Mouse (Mus musculus): ENCODE data around the gene Mettl16.
"Not testable (repeated sequence)": the region's sequence is repeated elsewhere in the genome, so short reads cannot be mapped to it uniquely, and the experiment has no call there.

The Mettl16 gene

GRCm38 (mm10) chr11:74772386-74772785 is 1.8 kb downstream of the Mettl16 start:
- DNase-seq (ENCODE audit: low spot score in 2 of 2), result no peak

GRCm38 (mm10) chr11:74792874-74793273 is 22.2 kb downstream of the Mettl16 start:
- no peak for DNase-seq (ENCODE audit: low spot score in 2 of 2)

DNA sequence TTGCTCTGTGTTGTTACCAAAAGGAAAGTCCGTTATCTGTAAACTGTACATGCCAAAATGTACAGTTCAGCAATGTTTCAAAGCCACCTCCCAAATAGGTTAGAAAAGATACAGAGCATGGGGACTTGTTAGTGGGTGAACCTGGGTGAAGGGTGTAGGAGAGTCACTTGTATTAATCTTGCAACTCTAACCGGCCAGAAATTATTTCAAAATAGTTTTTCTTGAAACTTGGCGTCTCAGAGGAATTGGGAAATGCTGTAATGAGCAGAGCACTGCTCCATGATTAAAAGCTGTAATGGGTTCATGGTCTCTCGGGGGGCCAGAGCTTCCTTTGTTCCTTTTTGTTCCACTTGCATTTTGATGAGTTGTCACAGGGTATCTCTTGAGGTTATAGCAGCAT is 30.0 kb downstream of the Mettl16 start:
- no peak for DNase-seq (ENCODE audit: low spot score in 2 of 2)

GRCm38 (mm10) chr11:74804081-74804627 is 33.5 kb downstream of the Mettl16 start:
- no peak for DNase-seq (ENCODE audit: low spot score in 2 of 2)

DNA sequence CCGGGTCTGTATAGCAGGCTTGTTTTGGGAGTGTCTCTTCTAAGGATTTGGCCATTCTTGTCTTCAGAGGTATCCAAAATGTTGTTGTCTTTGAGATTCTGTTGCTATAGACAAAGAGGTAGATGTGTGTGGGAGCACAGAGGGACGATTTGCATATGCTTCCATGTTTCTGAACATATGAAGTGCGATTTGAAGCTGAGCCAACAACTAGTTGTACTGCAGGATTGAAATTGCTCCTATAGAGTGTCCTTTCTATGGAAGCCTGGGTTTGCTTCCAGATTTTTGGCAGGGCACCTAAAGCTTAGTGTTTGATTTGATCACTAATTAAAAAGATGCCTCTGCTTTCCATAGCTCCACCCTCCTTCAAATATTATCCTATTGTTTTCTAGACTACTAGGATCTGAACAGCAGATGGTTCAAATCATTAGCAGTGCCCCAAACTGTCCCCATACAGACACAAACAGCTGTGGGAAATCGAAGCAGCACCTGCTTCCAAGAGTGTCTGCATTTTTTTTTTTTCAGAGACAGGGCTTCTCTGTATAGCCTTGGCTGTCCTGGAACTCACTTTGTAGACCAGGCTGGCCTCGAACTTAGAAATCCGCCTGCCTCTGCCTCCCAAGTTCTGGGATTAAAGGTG is 36.7 kb downstream of the Mettl16 start:
- DNase-seq (ENCODE audit: low spot score in 2 of 2), result no peak

- no peak for DNase-seq (ENCODE audit: low spot score in 2 of 2)
Measured at GRCm38 (mm10) chr11:74808251-74808853, 37.7 kb downstream of the Mettl16 start.

DNA sequence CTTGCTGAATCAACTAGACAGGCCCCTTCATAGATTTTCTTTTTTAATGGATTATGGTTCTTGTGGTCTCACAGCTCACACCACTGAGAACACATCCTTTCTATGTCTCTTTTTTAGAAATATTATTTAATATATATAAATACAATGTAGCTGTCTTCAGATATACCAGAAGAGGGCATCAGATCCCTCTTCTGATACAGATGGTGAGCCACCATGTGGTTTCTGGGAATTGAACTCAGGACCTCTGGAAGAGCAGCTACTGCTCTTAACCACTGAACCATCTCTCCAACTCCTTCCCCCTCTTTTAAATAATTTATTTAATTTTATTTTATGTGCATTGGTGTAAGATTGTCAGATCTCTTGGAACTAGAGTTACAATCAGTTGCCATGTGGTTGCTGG is 39.5 kb downstream of the Mettl16 start:
- no peak for DNase-seq (ENCODE audit: low spot score in 2 of 2)

DNA sequence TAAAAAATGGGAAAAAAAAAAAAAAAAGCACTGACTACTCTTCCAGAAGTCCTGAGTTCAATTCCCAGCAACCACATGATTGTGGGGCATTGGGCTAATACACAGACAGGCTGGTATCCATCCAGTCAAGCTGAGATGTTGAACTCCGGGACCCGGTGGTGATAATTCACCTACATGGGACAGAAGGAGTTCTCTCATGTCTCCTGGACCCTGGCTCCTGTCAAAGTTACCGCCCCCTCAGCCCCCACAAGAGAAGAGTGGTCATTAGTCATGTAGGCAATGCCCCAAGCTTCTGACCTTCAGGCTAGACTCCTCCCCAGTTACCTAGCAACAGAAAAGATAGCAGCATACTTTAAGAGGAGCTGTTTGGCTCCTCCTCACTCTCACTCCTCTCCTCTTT is 40.4 kb downstream of the Mettl16 start:
- not testable (repeated sequence) for DNase-seq (ENCODE audit: low spot score in 2 of 2)

DNA sequence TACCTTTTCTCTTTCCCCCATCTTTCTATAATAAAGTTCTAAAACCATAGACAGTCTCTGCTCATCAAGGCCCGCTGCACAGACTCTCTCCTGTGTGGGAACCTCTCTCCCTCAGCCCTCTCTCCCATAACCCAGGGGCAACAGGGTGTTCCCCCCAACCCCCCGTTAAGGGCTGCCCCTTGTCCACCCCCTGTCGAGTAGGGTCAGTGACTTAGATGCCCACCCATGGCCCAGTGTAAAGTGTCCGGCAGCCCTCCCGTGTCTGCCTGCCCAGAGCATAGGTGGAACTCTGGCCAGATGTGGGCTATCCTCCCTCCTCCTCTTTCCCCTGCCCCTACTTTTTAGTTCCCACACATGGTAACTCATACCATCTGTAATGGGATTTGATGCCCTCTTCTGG is 40.9 kb downstream of the Mettl16 start:
- DNase-seq (ENCODE audit: low spot score in 2 of 2), result no peak

- DNase-seq (ENCODE audit: low spot score in 2 of 2), result no peak
Measured at GRCm38 (mm10) chr11:74815795-74816194, 45.2 kb downstream of the Mettl16 start.

DNA sequence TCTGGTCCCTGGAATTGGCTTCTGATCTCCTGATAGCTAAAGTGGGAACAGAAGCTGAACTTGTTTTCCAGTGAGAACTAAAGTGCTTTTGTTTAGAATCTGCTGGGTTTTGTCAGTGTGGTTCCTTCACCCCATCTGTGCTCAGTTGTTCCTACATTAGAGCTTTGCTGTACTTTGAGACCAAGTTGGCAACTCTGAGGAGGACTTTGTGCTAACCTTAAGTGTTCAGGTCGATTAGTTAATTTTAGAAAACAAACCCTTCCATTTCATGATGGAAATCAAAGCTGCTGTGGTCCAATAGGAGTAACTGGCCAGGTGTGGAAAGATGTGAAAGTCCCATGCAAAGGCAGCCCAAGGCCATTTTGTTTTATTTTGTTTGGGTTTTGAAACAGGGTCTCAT is 50.3 kb downstream of the Mettl16 start:
- DNase-seq (ENCODE audit: low spot score in 2 of 2), result no peak

DNA sequence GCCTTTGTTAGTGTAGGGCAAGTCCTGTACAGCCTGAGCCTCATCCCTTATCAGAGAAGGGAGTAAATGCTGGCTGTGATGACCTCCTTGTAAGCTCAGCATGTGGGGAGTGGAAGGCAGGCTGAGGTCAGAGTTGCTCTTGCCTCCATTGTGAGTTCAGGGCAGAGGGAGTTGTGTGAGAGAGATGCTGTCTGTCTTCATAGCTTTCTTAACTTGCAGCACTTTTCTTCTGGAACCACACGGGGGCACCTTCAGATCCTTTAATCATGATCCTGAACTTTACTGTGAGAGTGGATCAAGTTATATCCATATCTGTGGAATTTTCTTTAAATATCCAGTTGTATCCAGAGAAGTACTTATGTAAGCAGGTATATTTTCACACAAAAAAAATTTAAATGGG is 50.8 kb downstream of the Mettl16 start:
- no peak for DNase-seq (ENCODE audit: low spot score in 2 of 2)

DNA sequence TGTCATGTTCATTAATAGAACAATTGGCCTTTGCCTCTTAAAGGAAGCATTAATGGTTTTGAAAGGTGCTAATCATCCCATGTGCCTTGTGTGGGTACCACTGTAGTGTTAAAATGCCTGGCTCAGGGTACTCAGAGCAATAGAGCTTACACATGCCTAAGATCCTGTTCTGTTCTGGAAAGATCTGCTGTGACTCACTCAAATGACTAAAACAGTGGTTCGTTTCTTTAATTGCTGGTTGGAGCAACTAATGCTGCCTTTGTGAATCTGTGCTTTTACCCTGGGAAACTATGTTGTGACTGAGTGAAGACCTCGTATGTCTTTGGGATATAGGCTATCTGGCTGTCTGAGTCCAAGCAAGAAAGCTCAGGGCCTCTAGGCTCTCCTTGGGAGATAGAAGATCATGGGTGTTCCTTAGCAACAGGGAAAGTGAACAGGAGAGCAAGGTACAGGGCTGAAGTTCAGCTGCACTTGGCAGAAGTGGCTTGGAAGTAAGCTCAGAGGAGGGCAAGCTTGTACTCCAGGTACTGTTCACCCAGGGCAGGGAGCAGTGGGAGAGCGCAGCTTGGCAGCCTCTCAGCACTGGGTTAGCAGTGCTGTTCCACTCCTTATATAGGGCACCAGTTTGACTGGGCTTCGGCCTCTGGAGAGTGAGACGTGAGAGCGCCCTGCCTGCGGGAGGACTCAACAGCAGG is 52.3 kb downstream of the Mettl16 start:
- no peak for DNase-seq (ENCODE audit: low spot score in 2 of 2)

DNA sequence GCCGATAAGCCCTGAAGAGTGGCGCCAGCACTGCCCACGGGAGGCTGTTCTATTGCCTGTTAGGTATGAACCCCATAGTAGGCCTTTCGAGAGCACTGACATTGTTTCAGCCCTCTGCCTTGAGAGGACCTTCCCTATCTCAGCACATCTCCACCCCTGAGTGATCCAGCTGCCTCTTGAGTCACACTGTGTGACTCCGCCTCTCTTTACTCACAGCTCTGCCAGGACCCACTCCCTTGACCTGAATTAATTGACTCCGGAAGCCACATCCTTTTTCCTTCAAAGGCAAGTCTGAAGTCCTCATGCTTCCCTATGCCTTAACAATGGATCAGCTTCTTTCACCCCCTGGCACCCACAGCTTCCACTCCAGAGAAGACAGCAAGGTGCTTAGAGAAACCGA is 55.5 kb downstream of the Mettl16 start:
- DNase-seq (ENCODE audit: low spot score in 2 of 2), result no peak

DNA sequence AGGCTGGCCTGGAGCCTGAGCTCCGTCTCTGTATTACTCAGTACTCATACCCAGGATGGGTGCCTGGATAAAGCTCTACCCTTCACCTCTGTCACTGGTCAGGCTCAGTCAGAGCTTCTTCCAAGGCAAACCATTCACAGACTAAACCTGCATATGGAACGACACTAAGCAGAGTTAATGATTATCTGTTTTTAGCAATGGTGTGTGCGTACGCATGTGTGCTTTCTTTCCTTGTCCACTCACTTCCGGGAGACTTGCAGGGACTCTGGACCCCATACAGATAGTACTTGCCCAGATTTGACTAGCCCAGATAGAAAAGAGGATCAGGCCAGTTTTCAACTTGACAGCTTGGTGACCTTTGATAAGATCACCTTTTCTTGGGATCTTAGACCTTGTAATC is 56.1 kb downstream of the Mettl16 start:
- DNase-seq (ENCODE audit: low spot score in 2 of 2), result no peak

- DNase-seq (ENCODE audit: low spot score in 2 of 2), result no peak
Measured at GRCm38 (mm10) chr11:74827791-74828403, 57.3 kb downstream of the Mettl16 start.

- peak in 1 of 2 experiments; percentile 69 for DNase-seq (ENCODE audit: low spot score in 2 of 2)
Measured at GRCm38 (mm10) chr11:74828404-74828931, 57.8 kb downstream of the Mettl16 start.

DNA sequence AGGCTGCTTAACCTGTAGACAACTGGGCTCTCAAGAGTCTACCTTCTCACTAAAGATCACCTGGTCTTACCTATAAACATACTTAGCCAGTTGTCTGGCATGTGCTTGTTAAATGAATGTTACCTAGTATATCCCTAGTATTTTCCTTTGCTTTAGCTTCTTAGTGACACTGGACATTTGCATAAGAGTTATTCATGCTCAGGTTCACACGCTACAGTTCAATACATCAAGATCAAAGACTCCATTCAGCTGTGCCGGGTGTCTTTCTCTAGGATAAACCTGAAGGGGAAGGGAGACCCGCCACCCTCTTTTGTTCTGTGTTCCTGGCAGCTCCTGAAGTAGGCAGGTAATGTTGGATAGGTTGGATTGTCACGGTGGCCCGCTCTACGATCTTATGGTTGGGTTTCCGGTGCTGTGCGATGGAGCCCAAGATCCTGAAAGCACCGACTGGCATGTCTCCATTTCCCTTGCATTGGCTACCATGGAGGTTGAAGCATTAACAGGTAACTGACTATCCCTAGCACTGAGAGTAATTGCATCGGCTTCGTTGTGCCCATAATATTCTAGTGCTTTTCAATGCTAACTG is 58.4 kb downstream of the Mettl16 start:
- no peak for DNase-seq (ENCODE audit: low spot score in 2 of 2)

DNA sequence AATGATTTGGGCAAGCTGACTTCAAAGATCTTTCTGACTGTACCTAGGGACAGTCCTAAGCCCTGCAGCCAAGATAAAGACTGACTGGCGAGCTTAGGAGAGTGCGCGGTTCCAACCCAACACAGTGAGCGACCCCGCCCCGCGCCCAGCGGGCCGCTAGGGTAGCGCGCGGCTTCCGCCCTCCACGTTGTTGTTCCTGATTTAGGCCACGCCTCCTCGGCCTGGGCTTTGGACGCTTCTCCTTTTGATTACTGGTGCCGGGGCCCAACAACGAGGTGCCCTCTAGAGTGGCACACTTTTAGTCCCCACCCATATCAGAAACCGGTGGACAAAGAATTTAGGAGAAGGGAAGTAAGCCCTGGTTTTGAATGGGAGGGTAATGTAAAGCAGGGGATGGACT is 59.2 kb downstream of the Mettl16 start:
- peak; percentile 89 to 94 for DNase-seq (ENCODE audit: low spot score in 2 of 2)

DNA sequence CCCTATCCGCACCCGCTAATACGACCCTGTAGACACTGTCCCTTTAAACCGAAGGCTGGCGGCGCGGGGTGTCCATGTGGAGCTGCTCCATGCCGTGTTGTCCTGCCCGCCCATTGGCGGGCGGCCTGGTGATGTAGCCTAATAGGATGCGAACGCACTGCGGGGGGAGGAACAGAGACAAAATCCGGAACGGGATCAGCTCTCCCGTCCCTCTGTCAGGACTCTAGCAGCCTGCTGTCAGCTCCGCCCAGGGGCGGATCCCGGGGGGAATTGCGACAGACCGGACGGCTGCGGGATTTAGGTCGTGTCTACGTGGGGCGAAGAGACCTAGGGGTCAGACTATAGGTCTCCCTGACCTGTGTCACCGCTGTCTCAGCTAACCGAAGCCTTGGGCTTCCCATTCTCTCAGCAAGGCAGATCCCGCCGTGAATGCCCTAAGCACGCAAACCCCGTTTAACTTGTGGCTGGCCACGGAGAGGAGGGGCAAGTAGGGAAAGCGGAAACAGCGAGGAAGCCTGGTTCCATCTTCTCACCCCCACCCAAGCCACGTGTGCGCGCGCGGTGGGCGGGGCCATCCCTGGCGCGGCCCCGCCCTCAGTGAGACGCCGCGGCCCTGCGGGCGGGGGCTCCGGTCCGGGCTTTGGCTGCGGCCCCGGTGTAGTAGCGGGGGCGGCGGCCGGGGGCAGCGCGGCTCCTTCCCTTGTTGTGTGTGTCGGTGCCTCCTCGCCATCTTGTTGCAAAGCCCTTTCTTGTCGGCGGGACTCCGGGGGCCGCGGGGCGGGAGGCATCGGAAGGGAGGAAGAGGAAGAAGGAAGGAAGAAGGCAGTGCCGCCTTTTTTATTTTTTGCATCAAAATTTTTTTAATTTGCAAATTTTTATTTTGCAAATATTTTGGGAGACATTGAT is 59.9 kb downstream of the Mettl16 start, which contains the start of gene Mnt:
Gene Mnt, plus strand, starts transcription at position 665 of the 906 bp plus-strand sequence.
- DNase-seq (ENCODE audit: low spot score in 2 of 2), result peak; percentile 98

DNA sequence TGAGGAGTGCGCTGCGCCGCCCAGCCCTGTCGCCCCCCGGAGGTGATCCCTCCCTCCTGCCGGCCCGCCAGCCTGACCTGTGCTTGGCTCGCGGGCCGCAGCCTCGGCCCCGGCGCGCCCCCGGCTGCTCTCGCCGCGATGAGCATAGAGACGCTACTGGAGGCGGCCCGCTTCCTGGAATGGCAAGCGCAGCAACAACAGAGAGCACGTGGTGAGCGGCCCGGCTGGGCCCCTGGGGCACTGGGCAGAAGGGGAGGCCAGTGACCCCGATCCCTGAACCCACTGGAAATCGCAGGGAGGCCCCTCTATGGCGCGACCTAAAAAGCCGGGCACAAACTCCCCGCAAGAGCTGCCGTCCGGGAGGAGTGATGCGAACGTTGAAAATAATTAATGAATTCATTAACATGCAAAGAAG is 60.6 kb downstream of the Mettl16 start:
- DNase-seq (ENCODE audit: low spot score in 2 of 2), result peak; percentile 51 to 70

Data from natural killer cell, adult 2 months (primary cell).